Mouse (Mus musculus): ENCODE results near the gene Dcaf4. TPM values are rescaled to one million over a fixed set of nuclear protein-coding genes. Genes with fewer than 3 reads are reported as not detected.

Dcaf4 gene
- polyA plus RNA-seq, 1 experiment from 2014 or later: 30.1 TPM

- Histone ChIP-seq H3K27me3 (ENCODE audit: insufficient read depth, low read length) (no peaks in the 10 kb centered on the region), H3K4me1 (ENCODE audit: insufficient read depth, low read length) (no peaks in the 10 kb centered on the region), H3K4me2 (replicated peaks; ENCODE audit: low read depth, low read length) (no peak overlapping the region), H3K27ac (ENCODE audit: low read length) (no peak overlapping the region), H3K4me3 (ENCODE audit: low read length) (no peak overlapping the region), H3K9me3 (ENCODE audit: low read length) (no peaks in the 10 kb centered on the region), H3K36me3 (ENCODE audit: insufficient read depth, low read length) (peaks cover 23% of the 10 kb centered on the region), H3K9ac (replicated peaks; ENCODE audit: low read length) (no peak overlapping the region)
- 85% methylated on average over 5 of the region's 5 CpGs for WGBS
- ATAC-seq (ENCODE audit: low FRiP score, low TSS enrichment): no peak
Observed at GRCm38 (mm10) chr12:83528665-83529064, 8.4 kb downstream of the Dcaf4 start.

- Histone ChIP-seq H3K4me1 (ENCODE audit: insufficient read depth, low read length) (no peaks in the 10 kb centered on the region), H3K27ac (ENCODE audit: low read length) (no peak overlapping the region), H3K4me3 (ENCODE audit: low read length) (no peak overlapping the region), H3K4me2 (replicated peaks; ENCODE audit: low read depth, low read length) (no peak overlapping the region), H3K9me3 (ENCODE audit: low read length) (no peaks in the 10 kb centered on the region), H3K9ac (replicated peaks; ENCODE audit: low read length) (no peak overlapping the region), H3K36me3 (ENCODE audit: insufficient read depth, low read length) (peaks cover 36% of the 10 kb centered on the region), H3K27me3 (ENCODE audit: insufficient read depth, low read length) (no peaks in the 10 kb centered on the region)
- WGBS: 82% methylated on average over 6 of the region's 6 CpGs
- ATAC-seq (ENCODE audit: low FRiP score, low TSS enrichment): no peak
Observed at GRCm38 (mm10) chr12:83531992-83532391, 11.7 kb downstream of the Dcaf4 start.

DNA sequence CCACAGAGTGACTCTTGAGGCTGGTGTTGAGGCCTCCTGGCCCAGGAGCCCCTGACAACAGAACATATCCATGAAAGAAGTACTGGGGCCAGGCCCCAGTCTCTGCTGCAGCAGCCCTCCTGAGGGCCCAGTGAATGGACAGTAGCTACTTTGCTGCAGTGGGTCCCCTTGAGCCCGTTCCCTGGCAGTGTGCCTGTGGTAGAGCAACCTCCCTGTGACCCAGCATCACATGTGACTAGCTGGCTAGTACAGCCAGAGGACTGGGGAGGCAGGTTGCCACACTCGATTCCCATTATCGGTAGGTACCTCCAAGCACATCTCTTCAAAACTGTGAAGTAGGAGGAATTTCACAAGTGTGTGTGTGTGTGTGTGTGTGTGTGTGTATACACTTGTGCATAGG is 12.7 kb downstream of the Dcaf4 start:
- Histone ChIP-seq H3K27ac (ENCODE audit: low read length) (no peak overlapping the region), H3K36me3 (ENCODE audit: insufficient read depth, low read length) (peaks cover 34% of the 10 kb centered on the region)
- WGBS: 87% methylated on average over 3 of the region's 3 CpGs

GRCm38 (mm10) chr12:83534190-83534589 is 13.9 kb downstream of the Dcaf4 start:
- Histone ChIP-seq H3K36me3 (ENCODE audit: insufficient read depth, low read length) (peaks cover 40% of the 10 kb centered on the region), H3K9ac (replicated peaks; ENCODE audit: low read length) (no peak overlapping the region), H3K4me1 (ENCODE audit: insufficient read depth, low read length) (no peaks in the 10 kb centered on the region), H3K27ac (ENCODE audit: low read length) (no peak overlapping the region), H3K9me3 (ENCODE audit: low read length) (no peaks in the 10 kb centered on the region), H3K4me3 (ENCODE audit: low read length) (no peak overlapping the region), H3K27me3 (ENCODE audit: insufficient read depth, low read length) (no peaks in the 10 kb centered on the region), H3K4me2 (replicated peaks; ENCODE audit: low read depth, low read length) (no peak overlapping the region)
- ATAC-seq (ENCODE audit: low FRiP score, low TSS enrichment): no peak
- 79% methylated on average over 3 of the region's 3 CpGs for WGBS

More for the DNA sequence above, 12.7 kb downstream of the Dcaf4 start:
- H3K4me1 ChIP-seq (ENCODE audit: insufficient read depth, low read length): no peaks in the 10 kb centered on the region
- no peak overlapping the region for H3K4me2 ChIP-seq (replicated peaks; ENCODE audit: low read depth, low read length)
- no peak overlapping the region for H3K4me3 ChIP-seq (ENCODE audit: low read length)
- no peaks in the 10 kb centered on the region for H3K9me3 ChIP-seq (ENCODE audit: low read length)
- H3K27me3 ChIP-seq (ENCODE audit: insufficient read depth, low read length): no peaks in the 10 kb centered on the region
- H3K9ac ChIP-seq (replicated peaks; ENCODE audit: low read length): no peak overlapping the region
- no peak for ATAC-seq (ENCODE audit: low FRiP score, low TSS enrichment)

DNA sequence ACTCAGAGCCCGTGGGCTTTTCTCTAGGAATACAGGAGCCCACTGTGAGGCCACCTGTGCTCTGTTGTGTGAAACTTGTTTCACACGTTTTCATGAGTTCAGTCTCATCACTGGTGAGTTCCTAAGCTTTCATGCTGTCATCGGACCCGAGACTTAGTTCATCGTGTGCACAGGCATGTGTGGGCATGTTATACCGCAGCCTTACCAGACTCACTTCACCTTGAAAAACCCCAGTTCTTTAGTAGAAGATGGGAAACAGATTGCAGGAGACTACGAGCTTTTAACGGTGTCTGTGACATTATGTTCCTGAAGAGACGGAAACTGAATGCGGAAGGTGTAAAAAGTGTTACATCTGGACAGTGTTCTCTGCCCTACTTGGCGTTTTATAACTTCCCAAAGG is 15.2 kb downstream of the Dcaf4 start:
- no peaks in the 10 kb centered on the region for H3K9me3 ChIP-seq (ENCODE audit: low read length)
- no peak overlapping the region for H3K4me3 ChIP-seq (ENCODE audit: low read length)
- ATAC-seq (ENCODE audit: low FRiP score, low TSS enrichment): no peak
- H3K9ac ChIP-seq (replicated peaks; ENCODE audit: low read length): no peak overlapping the region
- no peak overlapping the region for H3K27ac ChIP-seq (ENCODE audit: low read length)
- no peak overlapping the region for H3K4me2 ChIP-seq (replicated peaks; ENCODE audit: low read depth, low read length)
- no peaks in the 10 kb centered on the region for H3K27me3 ChIP-seq (ENCODE audit: insufficient read depth, low read length)
- WGBS: 86% methylated on average over 11 of the region's 11 CpGs
- peaks cover 46% of the 10 kb centered on the region for H3K36me3 ChIP-seq (ENCODE audit: insufficient read depth, low read length)
- H3K4me1 ChIP-seq (ENCODE audit: insufficient read depth, low read length): no peaks in the 10 kb centered on the region

DNA sequence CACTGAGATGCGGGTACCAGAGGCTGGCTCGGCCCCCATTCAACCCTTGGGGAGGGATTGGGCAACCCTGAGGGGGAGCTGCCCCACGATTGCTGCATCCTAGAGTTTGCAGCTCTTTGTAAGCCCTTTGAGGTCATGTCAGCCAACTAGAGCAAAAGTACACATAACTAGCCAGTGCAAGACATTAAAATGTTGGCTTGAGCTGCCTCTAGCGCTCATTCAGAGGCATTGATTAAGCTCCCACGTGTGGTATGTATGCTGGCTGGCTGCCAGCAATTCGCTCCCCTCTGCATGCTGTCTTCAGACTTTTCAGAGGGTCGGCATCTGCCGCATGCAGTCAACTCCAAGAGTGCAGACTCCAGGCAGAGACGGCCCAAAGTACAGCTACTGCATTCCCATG is 15.8 kb downstream of the Dcaf4 start:
- 63% methylated on average over 9 of the region's 9 CpGs for WGBS
- ATAC-seq (ENCODE audit: low FRiP score, low TSS enrichment): no peak
- no peaks in the 10 kb centered on the region for H3K4me1 ChIP-seq (ENCODE audit: insufficient read depth, low read length)
- H3K27me3 ChIP-seq (ENCODE audit: insufficient read depth, low read length): no peaks in the 10 kb centered on the region
- no peaks in the 10 kb centered on the region for H3K9me3 ChIP-seq (ENCODE audit: low read length)
- peaks cover 51% of the 10 kb centered on the region for H3K36me3 ChIP-seq (ENCODE audit: insufficient read depth, low read length)
- H3K27ac ChIP-seq (ENCODE audit: low read length): no peak overlapping the region
- no peak overlapping the region for H3K4me2 ChIP-seq (replicated peaks; ENCODE audit: low read depth, low read length)
- H3K4me3 ChIP-seq (ENCODE audit: low read length): no peak overlapping the region
- H3K9ac ChIP-seq (replicated peaks; ENCODE audit: low read length): no peak overlapping the region

DNA sequence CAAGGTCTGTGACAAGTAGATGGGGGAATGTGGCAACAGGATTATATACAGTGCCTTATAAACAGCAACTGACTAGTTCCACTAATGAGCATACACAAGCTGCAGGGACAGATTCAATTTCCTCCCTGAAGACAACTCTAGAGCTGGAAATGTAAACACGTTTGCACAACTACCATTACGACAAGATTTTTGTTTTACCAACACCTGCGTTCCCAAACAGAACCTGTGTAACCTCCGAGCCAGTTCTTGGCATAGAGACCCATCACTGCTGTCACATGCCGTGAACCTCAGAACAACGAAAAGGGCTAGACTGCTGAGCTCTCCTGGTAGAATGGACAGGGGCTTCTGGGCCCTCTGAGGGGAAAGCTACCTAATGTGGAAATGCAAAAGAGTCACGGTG is 23.7 kb downstream of the Dcaf4 start:
- no peak overlapping the region for H3K27ac ChIP-seq (ENCODE audit: low read length)
- peaks cover 45% of the 10 kb centered on the region for H3K36me3 ChIP-seq (ENCODE audit: insufficient read depth, low read length)
- H3K4me1 ChIP-seq (ENCODE audit: insufficient read depth, low read length): no peaks in the 10 kb centered on the region
- WGBS: 82% methylated on average over 7 of the region's 7 CpGs
- H3K9ac ChIP-seq (replicated peaks; ENCODE audit: low read length): no peak overlapping the region
- H3K27me3 ChIP-seq (ENCODE audit: insufficient read depth, low read length): no peaks in the 10 kb centered on the region
- H3K9me3 ChIP-seq (ENCODE audit: low read length): no peaks in the 10 kb centered on the region
- no peak overlapping the region for H3K4me2 ChIP-seq (replicated peaks; ENCODE audit: low read depth, low read length)
- H3K4me3 ChIP-seq (ENCODE audit: low read length): no peak overlapping the region
- no peak for ATAC-seq (ENCODE audit: low FRiP score, low TSS enrichment)

DNA sequence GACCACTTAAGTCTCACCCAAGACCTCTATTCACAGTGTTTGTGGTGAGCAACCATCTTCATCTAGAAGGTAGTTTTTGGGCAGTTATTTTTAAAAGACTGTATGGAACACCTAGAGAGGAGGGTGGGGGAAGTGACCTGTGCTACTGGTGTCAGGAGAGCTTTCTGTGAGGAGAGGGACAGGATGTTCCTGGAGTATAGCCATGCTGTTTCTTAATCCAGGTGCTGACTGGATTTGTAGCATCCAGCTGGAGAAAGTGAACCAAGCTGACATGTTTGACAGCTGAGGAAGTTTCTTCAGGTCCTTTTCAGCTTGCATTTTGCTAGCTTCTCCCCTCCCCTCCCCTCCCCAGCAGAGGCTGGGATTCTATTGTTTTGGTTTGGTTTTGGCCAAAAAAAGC is 24.5 kb downstream of the Dcaf4 start:
- Histone ChIP-seq H3K4me3 (ENCODE audit: low read length) (no peak overlapping the region), H3K36me3 (ENCODE audit: insufficient read depth, low read length) (peaks cover 37% of the 10 kb centered on the region), H3K4me1 (ENCODE audit: insufficient read depth, low read length) (no peaks in the 10 kb centered on the region), H3K27me3 (ENCODE audit: insufficient read depth, low read length) (no peaks in the 10 kb centered on the region), H3K4me2 (replicated peaks; ENCODE audit: low read depth, low read length) (no peak overlapping the region), H3K9me3 (ENCODE audit: low read length) (no peaks in the 10 kb centered on the region), H3K27ac (ENCODE audit: low read length) (no peak overlapping the region), H3K9ac (replicated peaks; ENCODE audit: low read length) (no peak overlapping the region)
- ATAC-seq (ENCODE audit: low FRiP score, low TSS enrichment): no peak

DNA sequence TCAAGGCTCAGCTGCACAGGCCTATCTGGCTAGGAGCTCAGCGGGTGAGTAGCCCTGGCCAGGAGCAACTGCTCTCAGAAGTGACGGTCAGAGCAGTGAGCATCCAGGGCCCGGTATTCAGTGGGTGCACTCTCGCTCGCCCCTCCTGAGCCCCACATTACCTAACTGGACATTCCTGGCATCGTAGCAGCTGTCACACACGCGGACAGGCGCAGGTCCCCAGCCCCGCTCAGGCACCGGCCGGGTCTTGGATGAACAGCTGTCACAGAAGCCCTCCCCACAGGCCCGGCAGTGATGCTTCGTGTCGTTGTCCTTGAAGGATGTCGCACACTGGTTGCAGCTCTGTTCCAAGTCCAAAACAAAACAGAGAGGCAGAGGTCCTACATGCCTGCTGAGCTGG is 31.0 kb downstream of the Dcaf4 start:
- WGBS: 92% methylated on average over 16 of the region's 16 CpGs

GRCm38 (mm10) chr12:83553816-83554215 is 33.5 kb downstream of the Dcaf4 start:
- WGBS: 56% methylated on average over 4 of the region's 4 CpGs
- peaks cover 47% of the 10 kb centered on the region for H3K36me3 ChIP-seq (ENCODE audit: insufficient read depth, low read length)

More for the DNA sequence above, 31.0 kb downstream of the Dcaf4 start:
- Histone ChIP-seq H3K4me1 (ENCODE audit: insufficient read depth, low read length) (no peaks in the 10 kb centered on the region), H3K27ac (ENCODE audit: low read length) (no peak overlapping the region), H3K4me2 (replicated peaks; ENCODE audit: low read depth, low read length) (no peak overlapping the region), H3K36me3 (ENCODE audit: insufficient read depth, low read length) (peaks cover 55% of the 10 kb centered on the region), H3K4me3 (ENCODE audit: low read length) (no peak overlapping the region), H3K9me3 (ENCODE audit: low read length) (no peaks in the 10 kb centered on the region), H3K27me3 (ENCODE audit: insufficient read depth, low read length) (no peaks in the 10 kb centered on the region), H3K9ac (replicated peaks; ENCODE audit: low read length) (no peak overlapping the region)
- no peak for ATAC-seq (ENCODE audit: low FRiP score, low TSS enrichment)

GRCm38 (mm10) chr12:83555605-83556004 is 35.3 kb downstream of the Dcaf4 start:
- no peaks in the 10 kb centered on the region for H3K27me3 ChIP-seq (ENCODE audit: insufficient read depth, low read length)
- H3K4me3 ChIP-seq (ENCODE audit: low read length): no peak overlapping the region
- H3K27ac ChIP-seq (ENCODE audit: low read length): no peak overlapping the region
- H3K9ac ChIP-seq (replicated peaks; ENCODE audit: low read length): no peak overlapping the region
- H3K4me1 ChIP-seq (ENCODE audit: insufficient read depth, low read length): no peaks in the 10 kb centered on the region
- no peak overlapping the region for H3K4me2 ChIP-seq (replicated peaks; ENCODE audit: low read depth, low read length)
- WGBS: 70% methylated on average over 9 of the region's 9 CpGs
- no peaks in the 10 kb centered on the region for H3K9me3 ChIP-seq (ENCODE audit: low read length)
- peaks cover 44% of the 10 kb centered on the region for H3K36me3 ChIP-seq (ENCODE audit: insufficient read depth, low read length)
- no peak for ATAC-seq (ENCODE audit: low FRiP score, low TSS enrichment)

More at GRCm38 (mm10) chr12:83553816-83554215, 33.5 kb downstream of the Dcaf4 start:
- H3K4me2 ChIP-seq (replicated peaks; ENCODE audit: low read depth, low read length): no peak overlapping the region
- no peak for ATAC-seq (ENCODE audit: low FRiP score, low TSS enrichment)
- H3K9ac ChIP-seq (replicated peaks; ENCODE audit: low read length): no peak overlapping the region
- no peak overlapping the region for H3K4me3 ChIP-seq (ENCODE audit: low read length)
- H3K9me3 ChIP-seq (ENCODE audit: low read length): no peaks in the 10 kb centered on the region
- H3K27ac ChIP-seq (ENCODE audit: low read length): no peak overlapping the region
- H3K27me3 ChIP-seq (ENCODE audit: insufficient read depth, low read length): no peaks in the 10 kb centered on the region
- no peaks in the 10 kb centered on the region for H3K4me1 ChIP-seq (ENCODE audit: insufficient read depth, low read length)

Measured in kidney, embryonic 16.5 days (tissue).